Mouse (Mus musculus) kidney, adult 2 months (tissue): ENCODE data around the gene Fancd2os. TPM values are rescaled to one million over a fixed set of nuclear protein-coding genes. Genes with fewer than 3 reads are reported as not detected.

Source experiments
- DNase-seq: peaks from one replicate; pipeline ENCODE4 v3.0.0; 2021
- H3K27ac ChIP-seq: fragments of 200-500 bp; 2 replicates; pipeline ENCODE4 v1.5.1; 2012; ENCODE audit warnings: low read depth, low read length, control low read depth, inconsistent platforms; ENCODE audit not compliant: insufficient read depth
- H3K27me3 ChIP-seq: fragments of 200-500 bp; replicated peaks from 2 replicates; pipeline ENCODE4 v1.6.1; 2012; ENCODE audit warnings: mild to moderate bottlenecking, moderate library complexity, low read length, inconsistent platforms; ENCODE audit not compliant: control insufficient read depth, insufficient read depth
- H3K36me3 ChIP-seq: fragments of 200-500 bp; 2 replicates; pipeline ENCODE4 v1.6.1; 2012; ENCODE audit warnings: mild to moderate bottlenecking, moderate library complexity, low read length, inconsistent platforms; ENCODE audit not compliant: control insufficient read depth, insufficient read depth
- H3K4me1 ChIP-seq: fragments of 200-500 bp; 2 replicates; pipeline ENCODE4 v1.6.1; 2011; ENCODE audit warnings: low read length; ENCODE audit not compliant: control insufficient read depth, insufficient read depth
- H3K4me3 ChIP-seq: fragments of 200-500 bp; 2 replicates; pipeline ENCODE4 v1.5.1; 2011; ENCODE audit warnings: mild to moderate bottlenecking, low read depth, low read length, control low read depth; ENCODE audit not compliant: insufficient read depth
- CTCF ChIP-seq: fragments of 200-500 bp; conservative IDR thresholded peaks from 2 replicates; pipeline ENCODE4 v1.5.1; 2011; ENCODE audit warnings: low read depth, mild to moderate bottlenecking, control low read depth, low read length, moderate library complexity, mixed read lengths; ENCODE audit not compliant: insufficient read depth, insufficient read length
- POLR2A ChIP-seq: fragments of 200-500 bp; IDR thresholded peaks from one replicate; pipeline ENCODE4 v1.6.1; 2011; ENCODE audit warnings: low read depth, low read length, control low read depth
- WGBS: fragments of 180-500 bp; shearing (Covaris S2); methylation state at CpG from one replicate; pipeline ENCODE4 v1.1.7; 2018; 5-methylcytosine and 5-hydroxymethylcytosine counted together
- polyA plus RNA-seq: library from polyadenylated mRNA; depleted of rRNA; stranded (reverse); fragments of >200 nt; gene quantifications from 2 replicates; pipeline ENCODE4 v1.2.3, GENCODE M21; 2012; rRNA removed

Fancd2os gene
- polyA plus RNA-seq, 1 experiment: 1.3 TPM

- DNase-seq: no peak
- H3K36me3 ChIP-seq: no peaks in the 10 kb centered on the region
- no peaks in the 10 kb centered on the region for H3K27me3 ChIP-seq
- WGBS: 91% methylated on average over 5 of the region's 5 CpGs
- no peak for TF ChIP-seq POLR2A
- H3K4me3 ChIP-seq: no peak overlapping the region
- H3K4me1 ChIP-seq: 0 out of 2 replicates have a peak, but pooled peaks cover 6% of the 10 kb centered on the region
- no peak overlapping the region for H3K27ac ChIP-seq
These were observed 15.4 kb downstream of the Fancd2os start for GRCm38 (mm10) chr6:113585065-113585464.

- no peak for TF ChIP-seq CTCF
- no peak for TF ChIP-seq POLR2A
- no peak overlapping the region for H3K27ac ChIP-seq
- no peak for DNase-seq
- H3K4me1 ChIP-seq: 0 out of 2 replicates have a peak, but pooled peaks cover 6% of the 10 kb centered on the region
- WGBS: 85% methylated on average over 4 of the region's 4 CpGs
- H3K36me3 ChIP-seq: no peaks in the 10 kb centered on the region
- no peak overlapping the region for H3K4me3 ChIP-seq
- H3K27me3 ChIP-seq: no peaks in the 10 kb centered on the region
These were observed 17.5 kb downstream of the Fancd2os start for GRCm38 (mm10) chr6:113583023-113583422.

- Histone ChIP-seq H3K36me3 (no peaks in the 10 kb centered on the region), H3K4me3 (no peak overlapping the region), H3K4me1 (no peaks in the 10 kb centered on the region), H3K27me3 (no peaks in the 10 kb centered on the region), H3K27ac (no peak overlapping the region)
- no peak for DNase-seq
- TF ChIP-seq CTCF: no peak
- TF ChIP-seq POLR2A: no peak
- 97% methylated on average over 3 of the region's 3 CpGs for WGBS
These were observed 21.2 kb downstream of the Fancd2os start for GRCm38 (mm10) chr6:113579306-113579705.

GRCm38 (mm10) chr6:113576044-113576443 lies 24.5 kb downstream of the Fancd2os start:
- Histone ChIP-seq H3K27me3 (no peaks in the 10 kb centered on the region), H3K4me1 (no peaks in the 10 kb centered on the region), H3K4me3 (no peak overlapping the region), H3K27ac (no peak overlapping the region), H3K36me3 (no peaks in the 10 kb centered on the region)
- 98% methylated on average over 6 of the region's 6 CpGs for WGBS
- TF ChIP-seq CTCF (no peak), POLR2A (no peak)
- no peak for DNase-seq

- 57% methylated on average over 1 of the region's 1 CpGs for WGBS
- H3K27me3 ChIP-seq: no peaks in the 10 kb centered on the region
- no peaks in the 10 kb centered on the region for H3K36me3 ChIP-seq
- peak; percentile 41 for DNase-seq
- no peak overlapping the region for H3K27ac ChIP-seq
- H3K4me3 ChIP-seq: no peak overlapping the region
- H3K4me1 ChIP-seq: no peaks in the 10 kb centered on the region
- no peak for TF ChIP-seq CTCF
- no peak for TF ChIP-seq POLR2A
These were observed 36.0 kb downstream of the Fancd2os start for GRCm38 (mm10) chr6:113564557-113564956.

GRCm38 (mm10) chr6:113559736-113560135 lies 40.8 kb downstream of the Fancd2os start:
- Histone ChIP-seq H3K27ac (no peak overlapping the region), H3K4me1 (no peaks in the 10 kb centered on the region), H3K4me3 (no peak overlapping the region), H3K27me3 (no peaks in the 10 kb centered on the region), H3K36me3 (no peaks in the 10 kb centered on the region)
- TF ChIP-seq POLR2A: no peak
- no peak for TF ChIP-seq CTCF
- no peak for DNase-seq
- 93% methylated on average over 6 of the region's 6 CpGs for WGBS

Other genes with a start within 250 kb of the Fancd2os start
- 23.5 and 24.3 TPM in 2 replicates for gene Tada3, start 222.8 kb downstream of the Fancd2os start, polyA plus RNA-seq
- gene Arpc4, start 222.6 kb downstream of the Fancd2os start, polyA plus RNA-seq: 73.8 and 79.1 TPM in 2 replicates
- gene Ttll3, start 211.5 kb downstream of the Fancd2os start, polyA plus RNA-seq: 5.9 and 6.4 TPM in 2 replicates
- 159 and 197 TPM in 2 replicates for gene Rpusd3, start 181.4 kb downstream of the Fancd2os start, polyA plus RNA-seq
- gene Cidec, start 165.0 kb downstream of the Fancd2os start, polyA plus RNA-seq: 102 and 137 TPM in 2 replicates
- gene Jagn1, start 158.1 kb downstream of the Fancd2os start, polyA plus RNA-seq: 81.6 and 82.0 TPM in 2 replicates
- 25.7 and 41.4 TPM in 2 replicates for gene Il17re, start 142.2 kb downstream of the Fancd2os start, polyA plus RNA-seq
- 37.6 and 41.8 TPM in 2 replicates for gene Il17rc, start 129.3 kb downstream of the Fancd2os start, polyA plus RNA-seq
- 22.3 and 23.6 TPM in 2 replicates for gene Creld1, start 117.4 kb downstream of the Fancd2os start, polyA plus RNA-seq
- gene Prrt3, start 98.8 kb downstream of the Fancd2os start, polyA plus RNA-seq: 0.05 TPM in 1 of 2 replicates, not detected in the other
- 60.1 and 64.5 TPM in 2 replicates for gene Emc3, start 69.1 kb downstream of the Fancd2os start, polyA plus RNA-seq
- 0.31 and 0.44 TPM in 2 replicates for gene Fancd2, start 69.0 kb downstream of the Fancd2os start, polyA plus RNA-seq
- 171 and 216 TPM in 2 replicates for gene Brk1, start 4.1 kb upstream of the Fancd2os start, polyA plus RNA-seq
- gene Vhl, start 23.2 kb upstream of the Fancd2os start, polyA plus RNA-seq: 19.0 and 24.6 TPM in 2 replicates
- gene Irak2, start 37.8 kb upstream of the Fancd2os start, polyA plus RNA-seq: 53.8 and 67.1 TPM in 2 replicates
- gene Tatdn2, start 96.3 kb upstream of the Fancd2os start, polyA plus RNA-seq: 32.9 and 35.5 TPM in 2 replicates
- 0.09 TPM in 1 of 2 replicates, not detected in the other for gene Ghrl, start 119.2 kb upstream of the Fancd2os start, polyA plus RNA-seq
- 140 and 155 TPM in 2 replicates for gene Sec13, start 140.0 kb upstream of the Fancd2os start, polyA plus RNA-seq